Mouse (Mus musculus) heart, embryonic 10.5 days (tissue): ENCODE data around the gene Tada1. TPM values are rescaled to one million over a fixed set of nuclear protein-coding genes. Genes with fewer than 3 reads are reported as not detected.
A peak's percentile ranks its signal among the peaks of the same experiment; 100 is the strongest.

Experiments
- DNase-seq: peaks from one replicate; pipeline ENCODE4 v3.0.0-alpha.2; 2017; ENCODE audit warnings: low spot score
- H3K27ac ChIP-seq: fragments of 300-500 bp; sonication (generic); 2 replicates; pipeline ENCODE4 v1.5.1; 2016; ENCODE audit warnings: mild to moderate bottlenecking
- H3K27me3 ChIP-seq: fragments of 300-500 bp; sonication (generic); 2 replicates; pipeline ENCODE4 v1.6.1; 2016; ENCODE audit warnings: mild to moderate bottlenecking; ENCODE audit not compliant: poor library complexity, insufficient read depth, severe bottlenecking
- H3K36me3 ChIP-seq: fragments of 300-500 bp; sonication (generic); 2 replicates; pipeline ENCODE4 v1.6.1; 2016; ENCODE audit warnings: mild to moderate bottlenecking, moderate library complexity
- H3K4me1 ChIP-seq: fragments of 300-500 bp; sonication (generic); 2 replicates; pipeline ENCODE4 v1.6.1; 2016; ENCODE audit warnings: mild to moderate bottlenecking
- H3K4me3 ChIP-seq: fragments of 300-500 bp; sonication (generic); 2 replicates; pipeline ENCODE4 v1.5.1; 2016; ENCODE audit warnings: mild to moderate bottlenecking, moderate library complexity
- H3K9me3 ChIP-seq: fragments of 300-500 bp; sonication (generic); 2 replicates; pipeline ENCODE4 v1.6.1; 2016; ENCODE audit warnings: mild to moderate bottlenecking, moderate library complexity
- WGBS: fragments of 180-500 bp; shearing (Covaris S2); methylation state at CpG from one replicate; pipeline ENCODE4 v1.1.7; 2016; 5-methylcytosine and 5-hydroxymethylcytosine counted together
- polyA plus RNA-seq: library from polyadenylated mRNA; unstranded; fragments of >200 nt; fragmentation: Nextera tagmentation; extraction: Ambion mirVana; gene quantifications from 2 replicates; pipeline ENCODE4 v1.2.1, GENCODE M21; 2016

Gene Tada1
- polyA plus RNA-seq, 1 experiment from 2014 or later, result 44.5 TPM

- 92% methylated on average over 6 of the region's 6 CpGs for WGBS
Observed at GRCm38 (mm10) chr1:166391671-166392070, 12.8 kb downstream of the Tada1 start.

GRCm38 (mm10) chr1:166394770-166395169 lies 15.9 kb downstream of the Tada1 start:
- 72% methylated on average over 4 of the region's 4 CpGs for WGBS
- DNase-seq, result no peak
- H3K36me3 ChIP-seq, result peaks cover 99% of the 10 kb centered on the region

More at GRCm38 (mm10) chr1:166391671-166392070, 12.8 kb downstream of the Tada1 start:
- no peak for DNase-seq
- H3K36me3 ChIP-seq, result peaks cover 99% of the 10 kb centered on the region
- no peaks in the 10 kb centered on the region for H3K27me3 ChIP-seq
- H3K4me1 ChIP-seq, result no peaks in the 10 kb centered on the region
- no peak overlapping the region for H3K4me3 ChIP-seq
- H3K9me3 ChIP-seq, result no peaks in the 10 kb centered on the region
- H3K27ac ChIP-seq, result no peak overlapping the region

GRCm38 (mm10) chr1:166395661-166396060 lies 16.8 kb downstream of the Tada1 start:
- Histone ChIP-seq H3K4me3 (no peak overlapping the region), H3K36me3 (peaks cover 99% of the 10 kb centered on the region), H3K27me3 (no peaks in the 10 kb centered on the region), H3K27ac (no peak overlapping the region), H3K4me1 (no peaks in the 10 kb centered on the region), H3K9me3 (no peaks in the 10 kb centered on the region)
- 88% methylated on average over 5 of the region's 5 CpGs for WGBS
- DNase-seq, result no peak

More at GRCm38 (mm10) chr1:166394770-166395169, 15.9 kb downstream of the Tada1 start:
- H3K4me3 ChIP-seq, result no peak overlapping the region
- no peak overlapping the region for H3K27ac ChIP-seq
- no peaks in the 10 kb centered on the region for H3K4me1 ChIP-seq
- H3K27me3 ChIP-seq, result no peaks in the 10 kb centered on the region
- H3K9me3 ChIP-seq, result no peaks in the 10 kb centered on the region

GRCm38 (mm10) chr1:166396381-166396780 lies 17.5 kb downstream of the Tada1 start:
- H3K4me3 ChIP-seq, result no peak overlapping the region
- whole genome bisulfite sequencing, result 84% methylated on average over 6 of the region's 6 CpGs
- no peak for DNase-seq

GRCm38 (mm10) chr1:166401455-166401854 lies 22.6 kb downstream of the Tada1 start:
- H3K36me3 ChIP-seq, result peaks cover 83% of the 10 kb centered on the region
- no peaks in the 10 kb centered on the region for H3K27me3 ChIP-seq
- DNase-seq, result no peak
- H3K4me3 ChIP-seq, result no peak overlapping the region
- no peak overlapping the region for H3K27ac ChIP-seq
- peaks cover 13% of the 10 kb centered on the region for H3K4me1 ChIP-seq
- H3K9me3 ChIP-seq, result no peaks in the 10 kb centered on the region

More at GRCm38 (mm10) chr1:166396381-166396780, 17.5 kb downstream of the Tada1 start:
- no peaks in the 10 kb centered on the region for H3K9me3 ChIP-seq
- no peaks in the 10 kb centered on the region for H3K4me1 ChIP-seq
- peaks cover 99% of the 10 kb centered on the region for H3K36me3 ChIP-seq
- H3K27ac ChIP-seq, result no peak overlapping the region
- H3K27me3 ChIP-seq, result no peaks in the 10 kb centered on the region

GRCm38 (mm10) chr1:166402003-166402402 lies 23.1 kb downstream of the Tada1 start:
- Histone ChIP-seq H3K9me3 (no peaks in the 10 kb centered on the region), H3K27me3 (no peaks in the 10 kb centered on the region), H3K4me1 (peaks cover 13% of the 10 kb centered on the region), H3K36me3 (peaks cover 80% of the 10 kb centered on the region), H3K4me3 (no peak overlapping the region), H3K27ac (no peak overlapping the region)
- 79% methylated on average over 4 of the region's 4 CpGs for WGBS
- no peak for DNase-seq

GRCm38 (mm10) chr1:166403846-166404245 lies 24.9 kb downstream of the Tada1 start:
- H3K4me3 ChIP-seq, result no peak overlapping the region
- WGBS, result 76% methylated on average over 3 of the region's 3 CpGs

GRCm38 (mm10) chr1:166409177-166409700 lies 30.3 kb downstream of the Tada1 start:
- 2% methylated on average over 44 of the region's 45 CpGs for WGBS
- Histone ChIP-seq H3K36me3 (peaks cover 29% of the 10 kb centered on the region), H3K27me3 (no peaks in the 10 kb centered on the region), H3K9me3 (peaks cover 7% of the 10 kb centered on the region; the same call in 1 of the 2 replicates), H3K27ac (peak overlapping the region; percentile 97), H3K4me3 (peak overlapping the region; percentile 78), H3K4me1 (peaks cover 20% of the 10 kb centered on the region)
- peak; percentile 76 for DNase-seq

More at GRCm38 (mm10) chr1:166403846-166404245, 24.9 kb downstream of the Tada1 start:
- Histone ChIP-seq H3K9me3 (no peaks in the 10 kb centered on the region), H3K4me1 (peaks cover 22% of the 10 kb centered on the region), H3K36me3 (peaks cover 73% of the 10 kb centered on the region), H3K27me3 (no peaks in the 10 kb centered on the region), H3K27ac (no peak overlapping the region)
- DNase-seq, result no peak

GRCm38 (mm10) chr1:166409701-166410220 lies 30.9 kb downstream of the Tada1 start, which contains the start of gene Pogk:
Gene Pogk, minus strand, starts transcription at chr1:166409863.
- H3K36me3 ChIP-seq, result peaks cover 24% of the 10 kb centered on the region
- peak within 1 kb of the TSS; percentile 97 for H3K27ac ChIP-seq
- peak; percentile 90 for DNase-seq
- H3K27me3 ChIP-seq, result no peaks in the 10 kb centered on the region
- WGBS, result 8% methylated on average over 49 of the region's 49 CpGs
- peak within 1 kb of the TSS; percentile 78 for H3K4me3 ChIP-seq
- H3K9me3 ChIP-seq, result peaks cover 7% of the 10 kb centered on the region; the same call in 1 of the 2 replicates
- H3K4me1 ChIP-seq, result peaks cover 20% of the 10 kb centered on the region

- WGBS, result 100% methylated on average over 1 of the region's 1 CpGs
- peaks cover 15% of the 10 kb centered on the region for H3K36me3 ChIP-seq
- no peak for DNase-seq
- H3K4me3 ChIP-seq, result no peak overlapping the region
- peaks cover 7% of the 10 kb centered on the region; the same call in 1 of the 2 replicates for H3K9me3 ChIP-seq
- H3K27me3 ChIP-seq, result no peaks in the 10 kb centered on the region
- no peak overlapping the region for H3K27ac ChIP-seq
- peaks cover 12% of the 10 kb centered on the region; the same call in 1 of the 2 replicates for H3K4me1 ChIP-seq
Observed at GRCm38 (mm10) chr1:166411541-166411940, 32.6 kb downstream of the Tada1 start.

GRCm38 (mm10) chr1:166412266-166412665 lies 33.4 kb downstream of the Tada1 start:
- 88% methylated on average over 3 of the region's 3 CpGs for WGBS
- Histone ChIP-seq H3K9me3 (peaks cover 7% of the 10 kb centered on the region; the same call in 1 of the 2 replicates), H3K4me3 (no peak overlapping the region), H3K27ac (no peak overlapping the region), H3K4me1 (peaks cover 12% of the 10 kb centered on the region; the same call in 1 of the 2 replicates), H3K36me3 (peaks cover 9% of the 10 kb centered on the region), H3K27me3 (no peaks in the 10 kb centered on the region)
- no peak for DNase-seq

- no peak for DNase-seq
- no peaks in the 10 kb centered on the region for H3K36me3 ChIP-seq
- no peak overlapping the region for H3K4me3 ChIP-seq
- 62% methylated on average over 3 of the region's 3 CpGs for WGBS
- H3K9me3 ChIP-seq, result no peaks in the 10 kb centered on the region
- H3K27me3 ChIP-seq, result no peaks in the 10 kb centered on the region
- no peak overlapping the region for H3K27ac ChIP-seq
- peaks cover 4% of the 10 kb centered on the region; the same call in 1 of the 2 replicates for H3K4me1 ChIP-seq
Observed at GRCm38 (mm10) chr1:166429053-166429452, 50.2 kb downstream of the Tada1 start.

- no peaks in the 10 kb centered on the region for H3K27me3 ChIP-seq
- H3K27ac ChIP-seq, result no peak overlapping the region
- H3K36me3 ChIP-seq, result no peaks in the 10 kb centered on the region
- no peak overlapping the region for H3K4me3 ChIP-seq
- DNase-seq, result no peak
- 46% methylated on average over 10 of the region's 10 CpGs for WGBS
- H3K4me1 ChIP-seq, result peaks cover 4% of the 10 kb centered on the region; the same call in 1 of the 2 replicates
- H3K9me3 ChIP-seq, result no peaks in the 10 kb centered on the region
Observed at GRCm38 (mm10) chr1:166429809-166430431, 51.0 kb downstream of the Tada1 start.
